Mouse (Mus musculus) cerebellum, adult 8-10 months (tissue): Measurements from ENCODE around the gene Zfyve27.

Experiments
- DNase-seq: peaks from one replicate; pipeline ENCODE4 v3.0.0; 2022

Zfyve27 gene

GRCm38 (mm10) chr19:42240881-42241280 is 77.1 kb downstream of the Zfyve27 start:
- no peak for DNase-seq

GRCm38 (mm10) chr19:42243401-42243800 is 79.7 kb downstream of the Zfyve27 start:
- DNase-seq, result no peak
